Comparison of ENCODE assay signal across 7 mouse cellular contexts in the genomic region with DNA sequence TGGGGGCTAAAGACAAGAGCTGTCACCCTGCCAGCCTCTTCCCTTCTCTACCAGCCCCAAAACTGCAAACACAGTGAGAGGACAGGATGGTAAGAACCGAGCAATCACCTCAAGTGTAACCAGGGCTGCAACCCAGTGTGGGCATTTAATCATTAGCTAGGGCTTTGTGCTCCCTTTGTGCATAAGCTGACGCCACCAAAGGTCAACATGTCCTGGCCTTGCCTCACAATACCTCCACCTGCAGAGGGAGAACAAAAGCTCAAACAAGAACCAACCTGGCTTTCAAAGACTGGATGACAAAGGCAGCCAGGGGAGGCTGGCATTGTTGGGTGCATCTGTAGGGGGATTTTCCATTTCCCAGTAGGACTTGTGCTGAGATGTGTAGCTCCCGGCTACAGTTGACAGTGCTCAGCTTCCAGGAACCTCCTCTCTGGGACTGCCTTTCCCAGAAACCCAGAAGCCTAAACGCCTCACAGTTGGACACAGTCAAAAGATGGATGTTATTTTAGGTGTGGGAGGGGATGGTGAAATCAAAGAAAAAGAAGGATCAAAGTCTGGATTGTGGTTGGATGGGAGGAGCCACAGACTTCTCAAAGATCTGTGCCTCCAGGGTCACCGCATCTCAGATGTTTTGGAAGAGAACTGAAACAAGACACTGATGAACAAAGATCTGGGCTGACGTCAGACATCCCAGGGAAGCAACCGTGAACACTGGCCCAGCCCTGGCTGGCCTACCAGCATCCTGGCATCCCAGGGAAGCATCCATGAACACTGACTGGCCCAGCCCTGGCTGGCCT.
A peak's percentile ranks its signal among the peaks of the same experiment; 100 is the strongest.
DNase-seq lines count a peak whose midpoint lies in the region; ATAC-seq lines count a peak whose summit lies in the region.

No protein-coding gene starts in this region.

- peaks cover 29% of the 10 kb centered on the region for H3K4me1 ChIP-seq in intestine, embryonic 15.5 days (replicated peaks)

- no peak overlapping the region for H3K4me3 ChIP-seq in intestine, embryonic 15.5 days (replicated peaks)

- 43% methylated on average over 7 of the region's 7 CpGs for WGBS in intestine, embryonic 15.5 days

- peaks cover 8% of the 10 kb centered on the region; the same call in 1 of the 2 replicates for H3K36me3 ChIP-seq in intestine, embryonic 15.5 days

- peak; percentile 85 for ATAC-seq in intestine, embryonic 15.5 days

- H3K9ac ChIP-seq in intestine, embryonic 15.5 days, result no peak overlapping the region

- no peaks in the 10 kb centered on the region for H3K9me3 ChIP-seq in intestine, embryonic 15.5 days

- no peak overlapping the region for H3K4me2 ChIP-seq in intestine, embryonic 15.5 days (replicated peaks)

- H3K27me3 ChIP-seq in intestine, embryonic 15.5 days (replicated peaks), result no peaks in the 10 kb centered on the region

- H3K27ac ChIP-seq in intestine, embryonic 15.5 days, result peak overlapping the region; percentile 13; the same call in 1 of the 2 replicates

- DNase-seq in Muller cell, postnatal 12 days (ENCODE audit: inconsistent ontology term), result peak; percentile 79
- DNase-seq in brain, adult 2 months (ENCODE audit: low read depth, low spot score), result peak; percentile 20
- DNase-seq in lung, postnatal 36 days, result peak; percentile 58
- DNase-seq in MN1 (ENCODE audit: low spot score), result no peak
- no peak for DNase-seq in retina, postnatal 1 day
- no peak for DNase-seq in gastrocnemius, postnatal 4 days (ENCODE audit: low spot score in 2 of 2)

Comparison
In these comparisons a context has a peak if more than half of its experiments do, and no peak if none do; other contexts are left out.
1. DNase-seq: peak in Muller cell, postnatal 12 days (single experiment), brain, adult 2 months (single experiment) and lung, postnatal 36 days (single experiment); none in MN1 (single experiment), retina, postnatal 1 day (single experiment) and gastrocnemius, postnatal 4 days (0 of 2).